Comparison of ENCODE assay signal across 17 mouse cellular contexts in the genomic region with DNA sequence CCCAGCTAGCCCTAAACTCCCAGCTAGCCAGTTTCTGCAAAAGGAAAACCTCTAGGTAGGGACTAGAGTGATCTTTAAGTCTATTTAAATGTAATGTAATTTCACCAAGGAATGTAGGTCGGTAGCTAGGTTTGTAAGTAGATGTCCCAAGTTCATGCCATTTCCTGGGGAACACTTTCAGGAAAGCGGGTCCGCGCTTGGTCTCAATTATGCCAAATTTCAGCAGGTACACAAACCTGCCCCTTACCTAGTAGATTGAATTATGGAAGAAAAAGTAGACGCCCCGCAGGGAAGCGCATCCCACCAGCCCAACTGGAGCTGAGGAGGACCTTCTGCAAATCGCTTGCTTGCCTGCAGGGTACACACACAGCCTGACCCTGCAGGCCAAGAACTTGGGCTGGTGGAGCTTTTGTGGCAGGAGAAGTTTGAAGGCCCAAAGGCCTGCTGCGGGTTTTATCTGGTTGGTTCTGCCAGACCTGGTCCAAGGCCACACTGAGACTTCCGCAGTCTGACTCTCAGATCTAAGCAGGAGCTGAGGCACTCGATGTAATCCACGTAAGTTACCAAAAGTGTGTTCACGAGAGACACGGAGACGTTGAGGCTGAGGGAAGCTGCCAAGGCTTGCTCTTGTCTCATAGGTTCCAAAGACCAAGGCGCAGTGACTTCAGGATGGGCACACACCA. TPM values are rescaled to one million over a fixed set of nuclear protein-coding genes. Genes with fewer than 3 reads are reported as not detected.
DNase-seq lines count a peak whose midpoint lies in the region; ATAC-seq and TF ChIP-seq lines count a peak whose summit lies in the region.
"Had no signal": no experiment of that assay in that cellular context is flagged by ENCODE, and none has a peak within 500 bp of the region (broad histone marks: within the 10 kb centered on the region; RNA-seq: fewer than 3 reads in every experiment).

No protein-coding gene starts in this region.

- no peak overlapping the region for H3K27ac ChIP-seq in intestine, postnatal 0 days (ENCODE audit: low read depth, low read length)
- no peak overlapping the region for H3K27ac ChIP-seq in intestine, embryonic 16.5 days (ENCODE audit: low read length)
- no peak overlapping the region for H3K27ac ChIP-seq in forebrain, embryonic 13.5 days
- H3K27ac ChIP-seq in limb, embryonic 11.5 days (replicated peaks; ENCODE audit: low read depth, low read length): no peak overlapping the region
- H3K27ac ChIP-seq in neural tube, embryonic 15.5 days (replicated peaks): no peak overlapping the region
- H3K27ac ChIP-seq in cerebellum, adult 2 months (ENCODE audit: insufficient read depth, low read length): no peak overlapping the region
- no peak overlapping the region for H3K27ac ChIP-seq in kidney, embryonic 16.5 days (ENCODE audit: low read length)
- H3K27ac ChIP-seq: stomach, embryonic 15.5 days had no signal

- no peak overlapping the region for H3K4me2 ChIP-seq in intestine, postnatal 0 days (replicated peaks; ENCODE audit: low read depth)
- no peak overlapping the region for H3K4me2 ChIP-seq in intestine, embryonic 16.5 days (ENCODE audit: low read depth, low read length)
- H3K4me2 ChIP-seq in forebrain, embryonic 13.5 days: peak overlapping the region; percentile 51
- H3K4me2 ChIP-seq in limb, embryonic 11.5 days (ENCODE audit: low read depth, severe bottlenecking): peak overlapping the region; percentile 14; the same call in 1 of the 2 replicates
- H3K4me2 ChIP-seq in neural tube, embryonic 15.5 days: peak overlapping the region; percentile 35
- no peak overlapping the region for H3K4me2 ChIP-seq in kidney, embryonic 16.5 days (replicated peaks; ENCODE audit: low read depth, low read length)

- DNase-seq in limb, embryonic 11.5 days (ENCODE audit: low spot score): peak; percentile 47
- DNase-seq in cerebellum, adult 2 months: no peak
- no peak for DNase-seq in adrenal gland, adult (ENCODE audit: inconsistent age in 2 of 2, low spot score in 1 of 2)
- DNase-seq: cerebellum, postnatal 14 days; lung, adult 18-20 months; right cerebral cortex, postnatal 25 days had no signal

- H3K27me3 ChIP-seq in intestine, postnatal 0 days (replicated peaks; ENCODE audit: control insufficient read depth, insufficient read depth, low read length): peaks cover 78% of the 10 kb centered on the region
- peaks cover 63% of the 10 kb centered on the region for H3K27me3 ChIP-seq in intestine, embryonic 16.5 days (replicated peaks; ENCODE audit: control insufficient read depth, insufficient read depth, low read length)
- peaks cover 73% of the 10 kb centered on the region for H3K27me3 ChIP-seq in forebrain, embryonic 13.5 days
- peaks cover 58% of the 10 kb centered on the region for H3K27me3 ChIP-seq in limb, embryonic 11.5 days (ENCODE audit: control insufficient read depth, insufficient read depth, low read length)
- H3K27me3 ChIP-seq in neural tube, embryonic 15.5 days (replicated peaks): peaks cover 62% of the 10 kb centered on the region
- H3K27me3 ChIP-seq in cerebellum, adult 2 months (ENCODE audit: control insufficient read depth, insufficient read depth, low read length): peaks cover 8% of the 10 kb centered on the region; the same call in 1 of the 2 replicates
- peaks cover 76% of the 10 kb centered on the region for H3K27me3 ChIP-seq in kidney, embryonic 16.5 days (ENCODE audit: insufficient read depth, low read length)

- 20% methylated on average over 16 of the region's 16 CpGs for WGBS in intestine, postnatal 0 days
- WGBS in intestine, embryonic 16.5 days: 17% methylated on average over 16 of the region's 16 CpGs
- WGBS in forebrain, embryonic 13.5 days: 33% methylated on average over 16 of the region's 16 CpGs
- WGBS in limb, embryonic 11.5 days: 10% methylated on average over 16 of the region's 16 CpGs
- WGBS in neural tube, embryonic 15.5 days: 28% methylated on average over 16 of the region's 16 CpGs
- 37% methylated on average over 16 of the region's 16 CpGs for WGBS in cerebellum, adult 2 months
- 9% methylated on average over 16 of the region's 16 CpGs for WGBS in kidney, embryonic 16.5 days

- no peaks in the 10 kb centered on the region for H3K36me3 ChIP-seq in intestine, postnatal 0 days (ENCODE audit: control insufficient read depth, insufficient read depth)
- H3K36me3 ChIP-seq in intestine, embryonic 16.5 days (ENCODE audit: control insufficient read depth, insufficient read depth, low read length): no peaks in the 10 kb centered on the region
- H3K36me3 ChIP-seq in forebrain, embryonic 13.5 days (ENCODE audit: poor library complexity, severe bottlenecking): no peaks in the 10 kb centered on the region
- H3K36me3 ChIP-seq in limb, embryonic 11.5 days (ENCODE audit: control insufficient read depth, insufficient read depth, low read length): no peaks in the 10 kb centered on the region
- H3K36me3 ChIP-seq in neural tube, embryonic 15.5 days: no peaks in the 10 kb centered on the region
- no peaks in the 10 kb centered on the region for H3K36me3 ChIP-seq in kidney, embryonic 16.5 days (ENCODE audit: insufficient read depth, low read length)
- H3K36me3 ChIP-seq: stomach, embryonic 15.5 days had no signal

- ATAC-seq in intestine, postnatal 0 days: no peak
- ATAC-seq in intestine, embryonic 16.5 days: no peak
- no peak for ATAC-seq in forebrain, embryonic 13.5 days
- ATAC-seq in limb, embryonic 11.5 days (ENCODE audit: insufficient number of reproducible peaks, low FRiP score, low TSS enrichment, low read depth): no peak
- ATAC-seq in neural tube, embryonic 15.5 days (ENCODE audit: low FRiP score): no peak
- no peak for ATAC-seq in kidney, embryonic 16.5 days (ENCODE audit: low FRiP score, low TSS enrichment)
- ATAC-seq: Patski had no signal

- no peak for TF ChIP-seq CTCF in intestine, postnatal 0 days (IDR thresholded peaks at IDR 0.05; ENCODE audit: low read depth)
- no peak for TF ChIP-seq CTCF in cerebellum, adult 2 months (IDR thresholded peaks at IDR 0.05; ENCODE audit: borderline replicate concordance, insufficient read depth, low read depth, low read length)

- TF ChIP-seq POLR2A in cerebellum, adult 2 months (IDR thresholded peaks at IDR 0.05; ENCODE audit: borderline replicate concordance, insufficient read depth, low read length): no peak

- 0 out of 2 replicates have a peak, but pooled peaks cover under 1% of the 10 kb centered on the region for H3K9me3 ChIP-seq in intestine, postnatal 0 days (ENCODE audit: control insufficient read depth)
- no peaks in the 10 kb centered on the region for H3K9me3 ChIP-seq in intestine, embryonic 16.5 days (ENCODE audit: control insufficient read depth, low read length)
- H3K9me3 ChIP-seq in forebrain, embryonic 13.5 days (replicated peaks): no peaks in the 10 kb centered on the region
- H3K9me3 ChIP-seq in limb, embryonic 11.5 days (ENCODE audit: control insufficient read depth, low read length): no peaks in the 10 kb centered on the region
- no peaks in the 10 kb centered on the region for H3K9me3 ChIP-seq in neural tube, embryonic 15.5 days (replicated peaks)
- H3K9me3 ChIP-seq in kidney, embryonic 16.5 days (ENCODE audit: low read length): no peaks in the 10 kb centered on the region
- H3K9me3 ChIP-seq: stomach, embryonic 15.5 days had no signal

- peak overlapping the region; percentile 11; the same call in 1 of the 2 replicates for H3K4me3 ChIP-seq in intestine, postnatal 0 days (ENCODE audit: low read depth, low read length)
- no peak overlapping the region for H3K4me3 ChIP-seq in intestine, embryonic 16.5 days (ENCODE audit: low read length)
- H3K4me3 ChIP-seq in forebrain, embryonic 13.5 days: 0 out of 2 replicates have a peak overlapping the region, but pooled peaks have one; percentile 8
- no peak overlapping the region for H3K4me3 ChIP-seq in limb, embryonic 11.5 days (ENCODE audit: low read depth, low read length)
- H3K4me3 ChIP-seq in neural tube, embryonic 15.5 days (replicated peaks): no peak overlapping the region
- H3K4me3 ChIP-seq in cerebellum, adult 2 months (replicated peaks; ENCODE audit: insufficient read depth, low read depth, low read length): no peak overlapping the region
- no peak overlapping the region for H3K4me3 ChIP-seq in kidney, embryonic 16.5 days (ENCODE audit: low read length)
- H3K4me3 ChIP-seq: myocyte had no signal

- H3K9ac ChIP-seq in intestine, postnatal 0 days (ENCODE audit: low read depth, low read length): no peak overlapping the region
- no peak overlapping the region for H3K9ac ChIP-seq in intestine, embryonic 16.5 days (ENCODE audit: low read depth, low read length)
- H3K9ac ChIP-seq in forebrain, embryonic 13.5 days: no peak overlapping the region
- no peak overlapping the region for H3K9ac ChIP-seq in limb, embryonic 11.5 days (ENCODE audit: low read length)
- no peak overlapping the region for H3K9ac ChIP-seq in neural tube, embryonic 15.5 days (replicated peaks)
- H3K9ac ChIP-seq in kidney, embryonic 16.5 days (replicated peaks; ENCODE audit: low read length): no peak overlapping the region
- H3K9ac ChIP-seq: stomach, embryonic 15.5 days had no signal

- H3K4me1 ChIP-seq in intestine, postnatal 0 days (replicated peaks; ENCODE audit: control insufficient read depth, insufficient read depth, low read length): no peaks in the 10 kb centered on the region
- no peaks in the 10 kb centered on the region for H3K4me1 ChIP-seq in intestine, embryonic 16.5 days (ENCODE audit: control insufficient read depth, insufficient read depth, low read length)
- peaks cover 50% of the 10 kb centered on the region for H3K4me1 ChIP-seq in forebrain, embryonic 13.5 days
- H3K4me1 ChIP-seq in limb, embryonic 11.5 days (ENCODE audit: control insufficient read depth, insufficient read depth, low read length): peaks cover 4% of the 10 kb centered on the region; the same call in 1 of the 2 replicates
- peaks cover 28% of the 10 kb centered on the region for H3K4me1 ChIP-seq in neural tube, embryonic 15.5 days
- no peaks in the 10 kb centered on the region for H3K4me1 ChIP-seq in cerebellum, adult 2 months (ENCODE audit: control insufficient read depth, insufficient read depth, low read length)
- H3K4me1 ChIP-seq in kidney, embryonic 16.5 days (ENCODE audit: insufficient read depth, low read length): no peaks in the 10 kb centered on the region; the same call in 1 of the 2 replicates

RNA-seq across cellular contexts. Expression of gene Sox21, which starts 11.6 kb away (rescaled TPM):
- 0.07 and 0.13 TPM in 2 replicates for polyA plus RNA-seq in intestine, postnatal 0 days (2015; fragmentation: Nextera tagmentation; extraction: Ambion mirVana)
- polyA plus RNA-seq in intestine, embryonic 16.5 days (2015; fragmentation: Nextera tagmentation; extraction: Ambion mirVana): not detected in 2 replicates
- 8.9 and 11.5 TPM in 2 replicates for polyA plus RNA-seq in forebrain, embryonic 13.5 days (2015; fragmentation: Nextera tagmentation; extraction: Ambion mirVana)
- polyA plus RNA-seq in limb, embryonic 11.5 days (2014; fragmentation: Nextera tagmentation; extraction: Ambion mirVana): 0.11 and 0.13 TPM in 2 replicates
- polyA plus RNA-seq in neural tube, embryonic 15.5 days (2015; fragmentation: Nextera tagmentation; extraction: Ambion mirVana): 2.8 and 3.7 TPM in 2 replicates
- 4.9 and 5.6 TPM in 2 replicates for polyA plus RNA-seq in cerebellum, adult 2 months (2012; rRNA removed)
- polyA plus RNA-seq in kidney, embryonic 16.5 days (2015; fragmentation: Nextera tagmentation; extraction: Ambion mirVana): not detected in 2 replicates
- polyA plus RNA-seq: myocyte had no signal

RNA-seq across cellular contexts. Expression of gene Gm9376, which starts 41.6 kb away (rescaled TPM):
- polyA plus RNA-seq in intestine, postnatal 0 days (2015; fragmentation: Nextera tagmentation; extraction: Ambion mirVana): not detected in 2 replicates
- not detected in 2 replicates for polyA plus RNA-seq in intestine, embryonic 16.5 days (2015; fragmentation: Nextera tagmentation; extraction: Ambion mirVana)
- not detected in 2 replicates for polyA plus RNA-seq in forebrain, embryonic 13.5 days (2015; fragmentation: Nextera tagmentation; extraction: Ambion mirVana)
- not detected in 2 replicates for polyA plus RNA-seq in limb, embryonic 11.5 days (2014; fragmentation: Nextera tagmentation; extraction: Ambion mirVana)
- polyA plus RNA-seq in neural tube, embryonic 15.5 days (2015; fragmentation: Nextera tagmentation; extraction: Ambion mirVana): not detected in 2 replicates
- polyA plus RNA-seq in cerebellum, adult 2 months (2012; rRNA removed): not detected in 2 replicates
- not detected in 2 replicates for polyA plus RNA-seq in kidney, embryonic 16.5 days (2015; fragmentation: Nextera tagmentation; extraction: Ambion mirVana)
- polyA plus RNA-seq: frontal cortex, adult 2 months; heart, embryonic 11.5 days; myocyte; Patski; stomach, embryonic 15.5 days; urinary bladder, adult 2 months had no signal

Comparison
In these comparisons a context has a peak if more than half of its experiments do, and no peak if none do; other contexts are left out.
1. H3K4me3 ChIP-seq: peak in intestine, postnatal 0 days (single experiment) and forebrain, embryonic 13.5 days (single experiment); none in intestine, embryonic 16.5 days (single experiment), limb, embryonic 11.5 days (single experiment), neural tube, embryonic 15.5 days (single experiment), cerebellum, adult 2 months (single experiment) and kidney, embryonic 16.5 days (single experiment).
2. H3K4me2 ChIP-seq: peak in forebrain, embryonic 13.5 days (single experiment), limb, embryonic 11.5 days (single experiment) and neural tube, embryonic 15.5 days (single experiment); none in intestine, postnatal 0 days (single experiment), intestine, embryonic 16.5 days (single experiment) and kidney, embryonic 16.5 days (single experiment).